Mouse (Mus musculus) olfactory bulb, adult 2 months (tissue): ENCODE measurements around the gene Phex.

Source experiments
- CTCF ChIP-seq: fragments of 200-500 bp; IDR thresholded peaks from 2 replicates; pipeline ENCODE4 v1.5.1; 2012; ENCODE audit warnings: low read depth, mild to moderate bottlenecking, low read length, moderate library complexity; ENCODE audit not compliant: insufficient read depth
- POLR2A ChIP-seq: fragments of 200-500 bp; IDR thresholded peaks from 2 replicates; pipeline ENCODE4 v1.6.1; 2012; ENCODE audit warnings: mild to moderate bottlenecking, low read depth, low read length, moderate library complexity; ENCODE audit not compliant: insufficient read depth

- TF ChIP-seq POLR2A (no peak), CTCF (no peak)
Observed at GRCm38 (mm10) chrX:157391241-157391640, 23.9 kb downstream of the Phex start.
